Mouse (Mus musculus) frontal cortex, adult 2 months (tissue): ENCODE measurements around the gene Thoc5. TPM values are rescaled to one million over a fixed set of nuclear protein-coding genes. Genes with fewer than 3 reads are reported as not detected.

Source experiments
- DNase-seq, 2 experiments: peaks; one replicate each; pipeline ENCODE4 v3.0.0; 2022; ENCODE audit warnings: low spot score in 1 of 2; ENCODE audit errors: extremely low spot score in 1 of 2
- polyA plus RNA-seq: library from polyadenylated mRNA; depleted of rRNA; stranded (reverse); fragments of >200 nt; gene quantifications from 2 replicates; pipeline ENCODE4 v1.2.3, GENCODE M21; 2012; rRNA removed

The Thoc5 gene
- polyA plus RNA-seq, result 42.0 and 45.4 TPM in 2 replicates

DNA sequence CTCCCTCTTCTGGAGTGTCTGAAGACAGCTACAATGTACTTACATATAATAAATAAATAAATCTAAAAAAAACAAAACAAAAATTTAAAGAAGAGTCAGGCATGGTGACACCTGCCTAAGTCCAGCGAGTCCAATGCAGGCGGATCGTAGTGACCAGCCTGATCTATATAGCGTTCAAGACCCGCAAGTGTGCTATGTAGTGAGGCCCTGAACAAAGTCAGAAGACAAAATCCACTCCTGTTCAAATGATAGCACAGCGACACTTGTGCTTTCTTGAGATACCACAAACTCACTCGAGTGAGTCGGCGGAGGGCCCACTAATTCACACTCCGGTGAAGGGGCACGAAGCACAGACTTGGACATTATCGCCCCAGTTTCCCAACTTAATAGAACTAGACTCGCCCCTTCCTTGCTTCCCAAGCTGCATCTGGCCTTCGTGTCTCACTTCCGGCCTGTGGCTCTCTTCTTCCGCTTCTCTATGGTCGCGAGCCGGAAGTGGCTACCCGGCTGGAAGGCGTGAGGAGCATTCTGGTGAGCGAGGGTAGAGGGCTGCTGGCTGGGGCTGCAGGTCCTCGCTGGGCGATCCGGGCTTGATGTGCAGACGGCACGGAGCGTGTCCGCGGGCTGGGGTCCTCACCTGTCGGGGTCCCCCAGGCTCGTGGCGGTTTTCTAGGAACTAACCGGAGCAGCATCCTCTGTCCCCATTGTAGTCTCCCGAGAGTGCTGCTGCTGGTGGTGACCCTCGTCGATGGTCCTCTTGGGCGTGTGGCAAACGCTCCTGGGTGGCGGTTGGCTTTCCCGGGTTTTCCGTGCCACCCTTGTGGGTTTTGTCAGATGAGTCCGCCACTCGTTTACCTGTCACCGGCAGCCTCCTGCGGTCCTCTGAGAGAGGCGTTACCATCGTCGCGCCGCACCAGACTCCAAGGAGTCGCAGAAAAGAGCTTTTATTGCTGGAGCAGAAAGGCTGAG lies at the start of gene Thoc5:
Thoc5 (plus strand) TSS at position 473 of the 969 bp plus-strand sequence.
- peak; percentile 59 to 87 for DNase-seq

DNA sequence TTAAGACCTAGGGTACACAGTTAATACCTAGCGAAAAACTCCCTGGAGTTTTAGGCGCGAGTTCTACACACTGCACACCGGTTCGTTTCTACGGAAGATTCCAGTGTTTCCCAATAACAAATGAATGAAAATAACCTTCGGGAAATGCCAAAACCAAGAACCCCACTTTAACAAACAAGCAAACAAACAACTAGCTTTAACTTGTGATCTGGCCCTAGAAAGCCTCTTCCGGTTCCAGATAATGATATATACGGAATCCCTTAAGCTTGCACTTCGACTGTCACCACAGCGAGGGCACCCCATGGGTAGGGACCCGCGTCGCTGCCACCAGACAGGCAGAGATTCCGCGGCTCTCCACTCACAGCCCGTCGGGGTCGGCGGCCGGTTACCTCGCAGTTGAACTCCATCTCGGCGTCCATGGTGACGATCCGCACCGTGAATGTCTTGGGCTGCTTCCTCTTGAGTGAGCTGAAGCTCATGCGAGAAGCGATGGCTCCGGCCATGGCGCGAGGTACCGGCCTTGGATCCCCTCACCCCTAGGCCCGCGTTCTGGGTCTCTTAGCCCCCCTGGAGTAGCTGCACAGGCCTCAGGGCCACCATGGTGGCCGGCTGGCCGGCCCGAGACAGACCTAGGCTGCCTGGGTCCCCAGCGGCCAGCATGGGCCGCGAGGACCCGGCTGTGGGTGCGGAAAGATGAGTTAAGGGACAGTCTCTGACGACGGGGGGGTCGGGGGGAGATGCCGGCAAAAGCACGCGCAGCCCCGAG lies 46.5 kb upstream of the Thoc5 start:
- DNase-seq, result peak; percentile 15 to 29

DNA sequence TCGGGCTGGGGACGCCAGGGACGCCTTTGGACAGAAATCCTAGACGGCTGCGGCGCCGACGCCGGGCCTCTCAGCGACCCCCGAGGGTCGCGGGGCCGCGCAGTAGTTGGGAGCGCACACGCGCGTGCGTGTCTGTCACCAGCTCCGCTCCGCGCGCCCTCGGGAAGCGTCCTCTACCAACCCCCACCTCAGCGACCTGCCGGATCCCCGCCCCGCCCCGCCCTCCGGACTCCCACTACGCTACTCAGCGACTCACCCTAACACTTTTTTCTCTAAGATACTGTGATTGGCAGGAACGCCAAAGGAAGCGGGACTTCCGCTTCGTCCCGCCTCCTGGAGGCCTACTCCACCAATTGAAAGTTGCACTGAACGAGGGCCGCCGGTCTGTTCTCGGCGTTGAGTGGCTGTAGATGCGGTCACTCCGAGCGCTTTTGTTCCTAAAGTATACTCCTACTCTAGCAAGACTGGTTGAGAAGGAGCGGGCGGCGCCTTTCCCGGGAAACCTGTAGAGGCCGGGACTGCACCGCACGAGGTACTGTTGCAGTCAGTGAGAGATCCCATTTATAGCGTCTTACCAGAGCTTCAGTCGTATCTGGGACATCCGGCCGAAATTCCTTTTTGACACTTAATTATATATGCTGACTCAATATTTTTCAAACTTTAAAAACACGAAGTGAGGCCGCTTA lies 45.7 kb upstream of the Thoc5 start, which contains the start of gene Nf2:
Nf2 (minus strand) TSS at position 279 of the 686 bp plus-strand sequence.
- peak; percentile 99 for DNase-seq

DNA sequence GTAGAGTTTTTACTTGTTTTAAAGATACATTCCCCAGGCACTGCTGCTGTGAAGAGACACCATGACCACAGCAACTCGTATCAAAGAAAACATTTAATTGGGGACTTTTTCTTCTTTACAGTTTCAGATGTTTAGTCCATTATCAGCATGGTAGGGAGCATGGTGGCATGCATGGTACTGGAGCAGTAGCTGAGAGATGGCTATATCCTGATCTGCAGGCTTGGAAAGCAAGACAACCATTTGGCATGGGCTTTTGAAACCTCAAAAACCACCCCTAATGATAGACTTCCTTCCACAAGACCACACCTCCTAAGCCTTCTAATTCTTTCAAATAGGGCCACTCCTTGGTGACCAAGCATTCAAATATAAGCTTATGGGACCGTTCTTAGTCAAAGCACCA lies 44.7 kb upstream of the Thoc5 start:
- DNase-seq, result no peak

DNA sequence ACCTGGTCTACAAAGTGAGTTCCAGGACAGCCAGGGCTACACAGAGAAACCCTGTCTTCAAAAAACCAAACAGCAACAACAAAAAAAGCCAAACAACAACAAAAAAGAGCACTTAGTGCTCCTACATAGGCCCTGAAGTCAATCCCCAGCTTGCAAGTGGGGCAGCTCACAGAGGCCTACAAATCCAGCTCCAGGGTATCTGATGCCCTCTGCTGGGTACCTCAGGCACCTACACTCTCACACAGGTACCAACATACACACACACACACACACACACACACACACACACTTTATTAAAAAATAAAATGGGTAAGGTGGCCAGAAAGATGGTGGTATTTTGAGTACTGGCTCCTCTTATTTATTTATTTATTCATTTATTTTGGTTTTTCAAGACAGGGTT lies 42.1 kb upstream of the Thoc5 start:
- DNase-seq, result no peak

DNA sequence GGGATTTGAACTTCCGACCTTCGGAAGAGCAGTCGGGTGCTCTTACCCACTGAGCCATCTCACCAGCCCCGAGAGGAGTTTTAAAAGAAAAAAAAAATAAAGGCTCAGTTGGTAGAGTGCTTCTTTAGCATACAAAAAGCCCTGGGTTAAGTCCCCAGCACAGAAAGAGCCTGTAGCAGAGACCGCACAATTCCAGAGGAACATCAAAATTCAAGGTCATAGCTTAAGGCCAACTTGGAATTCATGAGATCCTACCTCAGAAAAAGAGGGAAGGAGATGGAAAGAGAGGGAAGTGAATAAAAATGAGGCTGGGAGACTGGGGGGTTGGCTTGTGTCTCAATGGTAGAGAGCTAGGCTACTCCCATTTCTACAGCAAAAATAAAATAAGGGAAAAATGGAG lies 40.9 kb upstream of the Thoc5 start:
- DNase-seq, result no peak

DNA sequence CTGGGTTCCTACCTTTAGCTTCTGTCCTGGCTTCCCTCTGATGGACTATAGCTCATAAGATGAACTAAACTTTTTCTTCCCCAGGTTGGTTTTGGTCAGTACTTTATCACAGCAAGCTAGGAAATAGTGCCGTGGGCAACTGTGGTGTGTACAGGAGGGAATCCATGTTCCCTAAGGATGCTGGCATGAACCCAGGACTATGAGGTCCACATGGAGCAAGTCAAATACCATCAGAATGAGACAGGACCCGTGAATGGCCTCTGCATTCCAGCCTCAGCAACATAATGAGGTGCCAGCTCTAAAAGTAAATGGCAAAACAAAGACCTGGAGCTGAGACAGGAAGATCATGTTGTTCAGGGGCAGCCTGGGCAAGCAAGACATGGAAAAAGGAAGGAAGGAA lies 36.7 kb upstream of the Thoc5 start:
- DNase-seq, result no peak

DNA sequence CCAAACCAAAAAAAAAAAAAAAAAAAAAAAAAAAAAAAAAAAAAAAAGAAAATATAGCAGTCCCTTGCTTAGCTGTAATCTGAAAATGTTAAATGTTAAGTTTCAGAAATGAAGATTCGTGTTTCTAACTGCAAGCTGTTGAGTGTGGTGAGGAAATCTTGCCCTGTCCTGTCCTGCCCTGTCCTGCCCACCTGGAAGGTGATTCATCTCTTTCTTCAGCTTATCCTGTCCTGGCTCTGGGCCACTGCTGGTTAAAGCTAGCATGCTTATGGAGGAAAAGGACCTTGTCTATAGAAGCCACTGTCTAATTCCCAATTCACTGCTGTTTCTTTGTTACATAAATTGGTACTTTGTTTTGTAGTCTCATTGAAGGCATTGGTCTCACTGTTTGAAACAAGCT lies 34.1 kb upstream of the Thoc5 start:
- no peak for DNase-seq

DNA sequence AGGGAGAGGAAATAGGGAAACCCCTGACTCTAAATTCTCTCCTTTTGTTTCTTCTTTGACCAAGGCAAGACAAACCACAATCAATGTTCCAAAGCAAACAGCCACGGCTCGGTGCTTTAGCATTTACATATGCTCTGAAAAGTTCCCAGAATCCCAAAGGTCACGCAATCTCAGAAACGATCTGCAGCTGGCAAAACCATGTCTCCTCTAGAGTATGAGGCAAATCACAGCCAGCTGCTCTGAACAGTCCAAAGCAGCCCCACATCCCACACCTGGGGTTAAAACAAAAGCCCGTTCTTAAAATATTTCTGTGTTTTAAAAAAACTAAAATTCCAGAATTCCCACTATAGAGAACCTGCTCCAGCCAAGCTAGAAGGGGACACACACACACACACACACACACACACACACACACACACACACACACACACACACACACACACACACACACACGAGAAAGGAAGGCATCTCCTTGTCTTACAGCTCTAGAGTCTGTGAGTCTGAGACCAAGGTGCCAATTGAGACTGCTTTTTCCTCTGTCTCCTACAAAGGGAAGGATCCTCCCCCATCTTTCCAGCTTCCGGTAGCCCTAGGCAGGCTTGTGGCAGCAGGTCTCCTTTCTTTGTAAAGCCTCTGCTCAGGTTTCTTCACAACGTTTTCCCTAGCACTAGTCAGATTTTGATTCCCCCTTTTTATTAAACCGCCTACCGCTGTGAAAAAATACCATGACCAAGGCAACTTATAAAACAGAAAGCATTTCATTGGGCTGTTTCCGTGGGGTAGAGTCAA lies 33.1 kb upstream of the Thoc5 start:
- DNase-seq, result no peak

DNA sequence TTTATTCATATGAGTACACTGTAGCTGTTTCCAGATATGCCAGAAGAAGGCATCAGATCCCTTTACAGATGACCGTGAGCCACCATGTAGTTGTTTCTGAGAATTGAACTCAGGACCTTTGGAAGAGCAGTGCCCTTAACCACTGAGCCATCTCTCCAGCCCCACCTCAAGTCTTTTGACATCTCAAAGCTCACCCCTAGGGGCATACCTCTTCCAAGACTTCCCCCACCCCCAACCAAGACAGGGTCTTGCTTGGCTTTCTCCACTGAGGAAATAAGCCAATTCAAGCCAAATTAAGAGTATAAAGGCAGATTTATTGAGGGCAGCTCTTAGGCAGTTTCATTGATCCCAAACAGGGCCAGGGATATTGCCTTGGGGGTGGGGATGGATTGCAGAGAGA lies 32.4 kb upstream of the Thoc5 start:
- no peak for DNase-seq

DNA sequence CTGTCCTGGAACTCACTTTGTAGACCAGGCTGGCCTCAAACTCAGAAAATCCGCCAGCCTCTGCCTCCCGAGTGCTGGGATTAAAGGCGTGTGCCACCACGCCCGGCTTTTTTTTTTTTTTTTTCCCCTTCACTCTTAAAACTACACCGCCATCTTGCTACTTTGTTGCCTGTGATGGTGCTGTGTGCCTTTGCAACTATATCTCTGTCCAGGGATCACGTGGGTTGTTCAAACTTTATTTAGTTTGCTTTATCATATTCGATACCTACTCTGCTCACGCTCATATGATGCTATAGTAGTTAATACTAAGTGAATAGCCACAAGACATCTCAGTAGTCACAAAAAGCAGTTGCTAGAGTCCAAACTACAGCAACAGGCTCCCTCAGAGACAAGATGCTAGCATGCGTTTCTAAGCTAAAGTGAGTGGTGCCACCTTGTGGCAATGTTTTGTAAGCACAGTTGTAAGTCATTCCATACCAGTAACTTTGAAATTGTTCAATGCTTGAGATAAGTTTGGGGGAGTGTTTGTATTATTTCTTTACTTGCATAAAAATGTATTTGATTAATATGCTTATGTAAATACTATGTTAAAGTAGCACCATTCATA lies 29.4 kb upstream of the Thoc5 start:
- DNase-seq, result peak in 1 of 2 experiments; percentile 86

DNA sequence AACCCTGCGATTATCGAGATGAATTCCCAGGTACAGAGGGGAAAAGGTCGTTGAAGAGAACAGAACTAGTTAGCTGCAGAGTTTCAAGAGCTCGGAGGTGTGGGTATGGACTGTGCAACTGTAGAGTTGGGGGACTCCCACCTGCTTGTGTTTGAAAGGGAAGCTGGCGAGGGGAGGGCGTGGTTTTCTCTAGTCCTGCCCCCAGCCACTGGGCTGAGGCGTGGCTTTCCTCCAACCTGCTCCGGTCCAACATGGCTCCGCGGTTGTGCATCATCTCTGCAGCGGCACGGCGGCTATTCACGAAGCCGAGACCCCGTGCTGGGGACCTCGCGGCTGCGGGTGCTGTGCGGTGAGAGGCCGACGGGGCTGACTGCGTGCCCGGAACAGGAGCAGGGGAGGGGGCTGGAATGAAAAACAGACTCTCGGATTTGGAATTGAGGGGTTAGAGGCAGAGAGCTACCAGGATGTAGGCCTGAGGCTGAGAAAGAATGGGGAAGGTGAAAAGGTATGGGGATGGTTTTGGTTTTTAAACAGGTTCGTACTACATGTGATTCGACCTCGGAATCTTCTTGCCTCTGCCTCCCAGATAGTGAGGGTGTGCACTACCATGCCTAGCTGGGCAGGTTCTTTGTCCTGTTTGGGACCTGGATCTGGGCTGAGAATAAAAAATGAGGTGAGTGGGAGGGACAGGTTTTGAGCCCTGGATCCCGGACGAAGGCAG lies 21.2 kb upstream of the Thoc5 start, which contains the start of gene Nipsnap1:
Nipsnap1 (plus strand) TSS at position 197 of the 721 bp plus-strand sequence.
- DNase-seq, result peak; percentile 77 to 85

DNA sequence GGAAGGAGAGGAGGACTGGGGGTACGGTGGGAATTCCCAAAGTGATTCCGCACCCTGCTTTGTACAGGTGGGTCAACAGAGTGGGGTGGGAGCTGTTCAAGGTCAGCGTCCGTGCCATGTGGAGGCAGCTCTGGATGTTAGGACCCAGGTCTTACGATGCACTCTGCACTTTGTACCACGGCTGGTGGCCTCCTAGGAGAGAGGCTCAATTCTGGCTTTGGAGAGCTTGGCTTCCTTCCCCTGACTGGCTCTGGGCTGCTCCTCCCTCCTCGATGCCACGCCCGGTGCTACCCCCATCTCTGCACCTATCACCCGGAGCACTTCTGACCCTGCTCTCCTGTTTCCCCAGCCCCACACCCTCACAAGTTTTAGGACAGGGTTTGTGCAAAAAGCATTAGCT lies 20.6 kb upstream of the Thoc5 start:
- DNase-seq, result no peak

DNA sequence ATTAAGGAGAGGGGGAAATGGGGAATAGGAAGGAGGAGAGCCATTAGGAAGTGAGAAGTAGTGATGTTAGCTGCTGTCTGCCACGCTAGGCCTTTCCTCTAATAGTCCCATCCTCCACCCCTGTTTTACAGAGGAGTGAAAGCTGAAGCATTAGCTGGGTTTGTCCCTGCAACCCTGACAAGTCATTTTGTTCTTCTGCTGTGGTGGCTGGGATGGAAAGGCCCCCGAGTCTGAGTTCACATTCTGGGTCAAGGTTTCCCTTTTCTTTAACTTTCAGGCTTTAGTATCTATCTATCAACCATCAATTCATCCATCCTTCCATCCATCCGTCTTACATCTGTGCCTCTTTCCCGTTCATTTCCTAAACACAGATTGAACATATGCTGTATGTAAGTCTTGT lies 14.0 kb upstream of the Thoc5 start:
- DNase-seq, result no peak

DNA sequence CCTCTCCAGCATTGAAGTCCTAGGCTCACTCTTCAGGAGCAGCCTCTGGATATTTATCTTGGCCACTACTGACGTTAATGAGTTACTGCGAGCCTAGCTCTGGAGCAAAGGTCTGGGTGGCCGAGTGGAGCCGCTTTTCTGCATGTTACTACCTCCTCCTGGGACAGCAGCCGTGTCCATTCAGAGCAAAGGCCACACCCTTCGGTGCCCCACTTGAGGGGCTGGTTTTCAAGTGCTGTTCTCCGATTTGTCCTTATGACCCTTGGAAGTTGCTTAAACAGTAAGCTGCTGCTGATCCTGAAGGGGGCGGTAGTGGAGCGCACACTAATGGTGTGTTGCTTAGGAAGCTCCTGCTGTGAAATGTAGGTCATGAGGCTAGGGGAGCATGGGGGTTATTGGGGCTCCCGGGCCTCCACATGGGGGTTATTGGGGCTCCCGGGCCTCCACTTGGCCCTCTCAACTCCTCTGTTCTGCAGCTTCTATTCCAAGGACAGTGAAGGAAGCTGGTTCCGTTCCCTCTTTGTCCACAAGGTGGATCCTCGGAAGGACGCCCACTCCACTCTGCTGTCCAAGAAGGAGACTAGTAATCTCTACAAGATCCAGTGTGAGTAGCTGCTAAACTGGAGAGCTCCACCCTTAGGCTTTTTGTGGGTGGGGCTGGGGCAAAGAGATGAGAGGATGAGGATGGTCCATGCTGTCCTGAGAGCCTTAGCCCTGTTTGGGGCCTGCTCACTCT lies 12.1 kb upstream of the Thoc5 start:
- no peak for DNase-seq

DNA sequence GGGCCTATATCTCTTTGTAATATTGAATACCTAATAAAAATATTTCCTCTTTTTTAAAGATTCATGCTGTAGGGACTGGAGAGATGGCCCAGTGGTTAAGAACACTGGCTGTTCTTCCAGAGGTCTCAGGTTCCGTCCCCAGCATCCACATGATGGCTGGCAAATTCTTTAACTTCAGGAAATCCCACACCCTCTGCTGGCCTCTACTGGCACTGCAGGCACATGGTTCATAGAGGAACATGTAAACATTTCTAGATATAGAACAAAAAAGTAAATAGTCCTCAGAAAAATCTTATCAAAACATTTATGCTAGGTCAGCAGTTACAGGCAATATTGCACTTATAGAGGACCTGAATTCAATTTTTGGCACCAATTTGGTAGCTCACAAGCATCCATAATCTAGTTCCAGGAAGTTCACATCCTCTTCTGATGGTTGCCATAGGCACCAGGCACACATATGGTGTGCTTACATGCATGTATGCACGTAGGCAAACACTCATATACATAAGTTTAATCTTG lies 9.7 kb upstream of the Thoc5 start:
- DNase-seq, result peak in 1 of 2 experiments; percentile 76

DNA sequence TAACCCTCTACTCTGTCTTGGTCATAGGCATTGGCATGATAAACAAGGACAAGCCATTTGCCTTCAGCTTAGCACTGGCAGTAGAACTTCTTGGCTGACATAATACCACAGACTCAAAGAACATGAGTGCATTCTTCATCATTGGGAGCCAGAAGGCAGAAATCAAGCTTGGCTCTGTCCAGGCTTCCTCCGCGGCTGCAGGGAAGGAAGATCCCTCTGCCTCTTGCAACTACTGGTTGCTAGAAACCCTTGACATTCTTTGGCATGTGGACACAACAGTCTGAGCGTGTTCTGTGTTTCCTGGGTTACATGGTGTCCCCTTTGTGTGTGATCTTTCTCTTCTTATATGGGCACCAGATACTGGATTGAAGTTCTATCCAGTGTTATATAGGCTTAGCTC lies 8.1 kb upstream of the Thoc5 start:
- DNase-seq, result no peak

DNA sequence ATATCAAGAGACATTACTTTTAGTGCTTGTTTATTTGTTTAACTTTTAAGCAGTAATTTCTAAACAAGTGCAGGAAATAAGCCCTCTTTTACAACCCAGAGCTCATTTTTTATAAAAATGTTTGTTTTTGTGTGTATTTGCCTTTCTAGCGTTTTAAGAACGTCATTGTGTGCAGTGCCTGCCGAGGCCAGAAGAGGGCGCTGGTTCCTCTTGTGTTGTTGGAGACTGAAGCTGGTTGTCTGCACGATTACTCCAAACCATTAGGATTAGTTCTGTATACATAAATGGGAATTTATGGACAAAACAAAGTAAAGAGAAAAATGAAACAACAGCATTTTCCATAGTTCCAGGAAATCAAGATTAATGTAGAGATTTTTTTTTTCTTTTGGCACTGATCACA lies 5.3 kb downstream of the Thoc5 start:
- DNase-seq, result peak in 1 of 2 experiments; percentile 33
